Mouse (Mus musculus) lung, postnatal 0 days (tissue): Measurements from ENCODE around the gene Chst8.

Source experiments
- CTCF ChIP-seq: IDR thresholded peaks from 2 replicates; pipeline ENCODE4 v1.5.1; 2016; ENCODE audit warnings: antibody characterized with exemption, mild to moderate bottlenecking
- EP300 ChIP-seq: IDR thresholded peaks from 2 replicates; pipeline ENCODE4 v1.6.1; 2016; ENCODE audit warnings: antibody characterized with exemption, mild to moderate bottlenecking, control low read depth

GRCm38 (mm10) chr7:34647052-34647451, 165.5 kb downstream of the Chst8 start:
- no peak for TF ChIP-seq EP300
- TF ChIP-seq CTCF, result no peak
